Mouse (Mus musculus) adrenal gland, postnatal 4 days (tissue): ENCODE data around the gene Hspbp1. TPM values are rescaled to one million over a fixed set of nuclear protein-coding genes. Genes with fewer than 3 reads are reported as not detected.

Source experiments
- DNase-seq, 2 experiments: peaks; one replicate each; pipeline ENCODE4 v3.0.0; 2021 to 2022; ENCODE audit warnings: low spot score in 2 of 2, mixed read lengths in 2 of 2
- total RNA-seq, 2 experiments: library from RNA; stranded (reverse); gene quantifications; 2 replicates each; pipeline ENCODE4 v1.2.3; 2021

The Hspbp1 gene
- total RNA-seq, 2 experiments from 2014 or later: 41.3 to 43.6 TPM

- DNase-seq: no peak
Measured at GRCm38 (mm10) chr7:4641155-4641554, 43.7 kb downstream of the Hspbp1 start.

DNA sequence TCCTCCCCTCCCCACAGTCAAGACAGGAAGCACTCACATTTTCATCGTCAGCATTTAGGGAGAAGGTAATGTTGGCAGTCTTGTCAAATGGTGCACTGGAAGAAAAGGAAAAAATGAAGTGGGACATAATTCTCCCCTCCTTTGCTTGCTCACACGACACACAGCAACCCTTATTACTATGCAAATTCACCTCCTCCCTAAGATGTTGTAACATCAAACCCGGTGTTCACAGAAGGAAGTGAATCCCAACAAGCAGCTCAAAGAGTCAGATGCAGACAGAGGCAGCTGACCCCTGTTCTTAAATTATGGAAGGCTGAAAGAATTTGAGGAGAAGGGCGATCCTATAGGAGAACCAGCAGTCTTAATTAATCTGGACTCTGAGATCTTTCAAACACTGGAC is 48.7 kb downstream of the Hspbp1 start:
- DNase-seq: no peak

DNA sequence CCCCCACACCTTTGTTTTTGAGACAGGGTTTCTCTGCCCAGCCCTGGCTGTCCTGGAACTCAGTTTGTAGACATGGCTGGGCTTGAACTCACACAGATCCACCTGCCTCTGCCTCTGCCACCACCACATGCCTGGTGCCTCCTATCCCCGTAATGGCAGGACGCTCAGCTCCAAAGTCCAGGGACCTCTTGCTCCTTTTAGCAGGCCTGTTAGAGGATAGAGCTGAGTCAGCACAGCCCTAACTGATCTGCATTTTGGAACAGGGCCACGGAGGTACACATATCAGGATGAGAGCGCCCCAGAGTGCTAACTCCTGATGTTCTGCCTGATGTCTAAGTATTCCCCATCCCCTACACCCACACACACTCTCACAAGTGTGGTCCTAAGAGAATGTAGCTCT is 53.8 kb downstream of the Hspbp1 start, which contains the start of gene Tmem86b:
Gene Tmem86b, minus strand, starts transcription at position 392 of the 400 bp plus-strand sequence.
- DNase-seq: no peak

GRCm38 (mm10) chr7:4630198-4630597 is 54.7 kb downstream of the Hspbp1 start:
- no peak for DNase-seq

DNA sequence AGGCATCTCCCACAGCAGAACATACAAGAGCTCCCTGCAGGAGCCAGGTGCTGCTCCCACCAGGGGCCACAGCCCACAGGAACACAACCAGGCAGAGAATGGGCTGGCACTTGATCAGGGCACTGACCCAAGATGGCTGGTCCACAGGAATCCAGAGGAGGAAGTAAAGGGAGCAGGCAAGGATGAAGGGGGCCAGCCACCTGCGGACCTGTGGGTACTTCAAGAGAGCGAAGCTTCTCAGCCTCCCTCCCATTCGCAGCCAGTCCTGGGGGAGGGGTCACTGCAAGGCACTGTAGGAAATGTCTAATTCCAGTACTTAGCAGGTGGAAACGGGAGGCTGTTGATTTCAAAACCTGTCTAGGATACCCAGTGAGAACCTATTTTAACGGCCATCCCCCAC is 55.3 kb downstream of the Hspbp1 start:
- no peak for DNase-seq

DNA sequence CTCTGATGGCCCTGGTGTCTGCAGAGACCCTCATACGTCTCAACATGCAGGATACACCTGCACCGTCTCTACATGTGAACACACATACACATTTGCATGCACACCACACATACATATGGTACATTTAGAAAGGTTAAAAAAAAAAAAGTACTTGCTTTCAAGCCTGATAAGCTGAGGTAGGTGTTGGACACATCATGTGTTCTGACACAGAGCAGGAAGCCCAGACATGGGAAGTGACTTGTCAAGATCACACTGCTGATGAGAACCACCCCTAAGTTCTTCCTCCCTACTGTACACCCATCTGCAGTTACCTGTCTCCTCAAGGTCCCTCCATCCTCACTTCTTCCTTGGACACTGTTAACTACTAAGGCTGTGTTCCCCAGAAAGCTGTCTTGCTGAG is 58.9 kb downstream of the Hspbp1 start:
- no peak for DNase-seq

DNA sequence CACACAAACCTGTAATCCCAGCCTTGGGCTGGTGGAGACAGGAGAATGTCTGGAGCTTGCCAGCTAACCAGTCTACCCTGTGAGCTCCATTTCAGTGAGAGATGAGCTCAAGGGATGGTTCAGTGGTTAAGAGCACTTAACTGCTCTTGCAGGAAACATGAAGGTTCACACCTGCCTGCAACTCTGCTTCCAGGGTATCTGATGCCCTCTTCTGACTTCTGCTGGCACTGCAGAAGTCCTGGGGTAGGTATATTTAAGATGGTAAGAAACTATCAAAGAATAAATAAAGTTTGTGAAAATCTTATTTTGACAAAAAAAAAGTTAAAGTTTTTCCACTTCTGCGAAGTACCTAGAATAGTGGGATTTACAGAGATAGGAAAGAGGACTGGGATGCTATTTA is 60.5 kb downstream of the Hspbp1 start:
- DNase-seq: no peak

DNA sequence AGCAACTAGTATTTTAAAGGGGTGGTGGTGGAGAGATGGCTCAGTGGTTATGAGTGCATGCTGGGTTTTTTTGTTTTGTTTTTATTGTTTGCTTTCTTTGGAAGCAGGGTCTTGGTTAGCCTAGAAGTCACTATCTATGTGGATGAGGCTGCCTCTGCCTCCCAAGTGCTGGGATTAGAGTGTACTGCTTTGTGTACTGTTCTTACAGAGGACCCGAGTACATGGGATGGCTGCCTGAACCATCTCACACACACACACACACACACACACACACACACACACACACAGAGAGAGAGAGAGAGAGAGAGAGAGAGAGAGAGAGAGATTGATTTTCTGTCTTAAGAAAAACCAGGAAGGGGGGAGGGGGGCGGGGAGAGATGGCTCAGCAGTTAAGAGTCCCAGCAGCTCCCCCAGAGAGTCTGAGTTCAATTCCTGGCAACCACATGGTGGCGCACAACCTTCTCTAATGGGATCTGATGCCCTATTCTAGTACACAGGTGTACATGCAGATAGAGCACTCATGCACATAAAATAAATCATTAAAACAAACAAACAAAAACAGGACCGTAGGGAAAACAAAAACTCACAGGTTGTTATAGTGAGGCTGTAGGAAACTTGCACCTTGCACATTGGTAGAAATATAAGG is 61.2 kb downstream of the Hspbp1 start:
- no peak for DNase-seq

- DNase-seq: peak in 1 of 2 experiments; percentile 17
Measured at GRCm38 (mm10) chr7:4619979-4620378, 64.9 kb downstream of the Hspbp1 start.

DNA sequence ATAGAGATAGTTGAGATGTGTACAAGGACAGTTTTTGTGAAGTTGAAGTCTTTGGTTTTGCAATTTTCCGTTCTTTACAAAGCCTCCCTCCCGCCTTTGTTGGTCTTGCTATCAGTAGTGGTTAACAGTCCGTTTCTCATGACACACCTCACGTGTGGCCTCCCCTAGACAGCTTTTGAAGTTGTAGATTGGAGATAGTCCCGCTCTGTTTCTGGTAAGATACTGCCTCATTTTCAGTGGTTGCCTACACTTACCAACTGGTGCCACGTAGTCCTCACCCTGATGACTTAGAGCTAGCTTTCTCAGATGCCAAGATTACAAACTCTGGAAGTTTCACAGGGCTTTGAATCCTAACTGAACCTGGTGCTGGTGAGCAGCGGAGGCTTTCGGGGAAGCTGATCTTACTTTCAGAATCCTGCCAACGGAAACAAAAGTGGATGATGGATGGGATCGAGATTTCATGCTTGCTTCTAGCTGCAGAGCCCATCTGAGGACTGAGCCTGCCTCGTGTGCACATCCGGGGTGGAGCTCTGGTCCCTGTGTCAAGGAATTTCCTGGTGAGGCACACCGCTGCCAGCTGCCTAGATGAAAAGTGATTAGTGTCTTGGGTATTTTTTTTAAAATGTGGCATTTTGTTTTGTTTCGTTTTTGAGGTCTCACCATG is 71.0 kb downstream of the Hspbp1 start:
- DNase-seq: no peak

GRCm38 (mm10) chr7:4612956-4613355 is 71.9 kb downstream of the Hspbp1 start:
- DNase-seq: no peak

- DNase-seq: no peak
Measured at GRCm38 (mm10) chr7:4612386-4612785, 72.5 kb downstream of the Hspbp1 start.

GRCm38 (mm10) chr7:4611921-4612341 is 72.9 kb downstream of the Hspbp1 start:
- no peak for DNase-seq

DNA sequence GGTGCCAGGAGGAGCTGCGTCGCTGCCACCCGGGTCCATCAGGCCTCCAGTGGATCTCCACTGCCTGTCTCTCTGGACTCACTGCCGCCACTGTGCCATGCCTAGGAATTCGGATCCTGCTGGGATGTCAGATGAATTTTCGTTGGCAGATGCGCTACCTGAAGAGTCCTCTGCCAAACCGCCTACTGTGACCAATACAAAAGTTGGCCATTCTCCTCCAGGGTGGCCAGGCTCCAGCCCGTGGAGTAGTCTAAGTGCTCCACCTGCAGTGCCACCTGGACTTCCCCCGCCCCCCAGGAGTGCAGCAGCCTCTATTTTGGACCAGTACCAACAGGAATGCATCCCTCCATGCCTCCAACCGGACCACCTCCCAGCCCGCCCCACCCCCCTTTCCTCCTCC is 73.4 kb downstream of the Hspbp1 start:
- DNase-seq: no peak

Other genes with a start within 250 kb of the Hspbp1 start
- 10 to 100 TPM; 31.7 to 34.3 TPM for gene Rdh13, start 239.4 kb downstream of the Hspbp1 start, total RNA-seq
- 1 to 10 TPM; 7.8 to 9.3 TPM for gene Eps8l1, start 224.4 kb downstream of the Hspbp1 start, total RNA-seq
- 100 to 1,000 TPM; 106 to 112 TPM for gene Ppp1r12c, start 183.4 kb downstream of the Hspbp1 start, total RNA-seq
- 10 to 100 TPM in 1 of 2 experiments, 1 to 10 TPM in 1; 8.1 to 21.0 TPM for gene Tnnt1, start 168.7 kb downstream of the Hspbp1 start, total RNA-seq
- gene Tnni3, start 160.8 kb downstream of the Hspbp1 start, total RNA-seq: 1 to 10 TPM; 1.0 to 1.7 TPM
- 1 to 10 TPM in 1 of 2 experiments, under 1 TPM in 1; 0.95 to 1.1 TPM for gene Dnaaf3, start 152.6 kb downstream of the Hspbp1 start, total RNA-seq
- gene Syt5, start 137.5 kb downstream of the Hspbp1 start, total RNA-seq: 10 to 100 TPM; 16.8 to 18.2 TPM
- gene Ptprh, start 81.0 kb downstream of the Hspbp1 start, total RNA-seq: under 1 TPM in 1 of 2 experiments, not detected in 1; 0.23 TPM
- gene Tmem86b, start 53.6 kb downstream of the Hspbp1 start, total RNA-seq: 10 to 100 TPM; 12.8 to 16.6 TPM
- gene Ppp6r1, start 26.0 kb downstream of the Hspbp1 start, total RNA-seq: 100 to 1,000 TPM in 1 of 2 experiments, 10 to 100 TPM in 1; 98.4 to 103 TPM
- 10 to 100 TPM; 14.4 to 17.0 TPM for gene Brsk1, start 5.5 kb upstream of the Hspbp1 start, total RNA-seq
- under 1 TPM; 0.11 to 0.25 TPM for gene Tmem150b, start 40.2 kb upstream of the Hspbp1 start, total RNA-seq
- 10 to 100 TPM; 89.8 to 94.8 TPM for gene Kmt5c, start 55.0 kb upstream of the Hspbp1 start, total RNA-seq
- 10 to 100 TPM; 36.6 to 40.4 TPM for gene Cox6b2, start 68.0 kb upstream of the Hspbp1 start, total RNA-seq
- not detected for gene Fam71e2, start 86.2 kb upstream of the Hspbp1 start, total RNA-seq
- under 1 TPM; 0.14 to 0.31 TPM for gene Il11, start 97.8 kb upstream of the Hspbp1 start, total RNA-seq
- not detected for gene Tmem190, start 97.9 kb upstream of the Hspbp1 start, total RNA-seq
- 1 to 10 TPM; 7.1 to 9.0 TPM for gene Tmem238, start 104.6 kb upstream of the Hspbp1 start, total RNA-seq
- 1,000 to 10,000 TPM; 1,263 to 1,302 TPM for gene Rpl28, start 107.8 kb upstream of the Hspbp1 start, total RNA-seq
- 100 to 1,000 TPM; 140 to 156 TPM for gene Ube2s, start 127.5 kb upstream of the Hspbp1 start, total RNA-seq
- gene Shisa7, start 159.6 kb upstream of the Hspbp1 start, total RNA-seq: 1 to 10 TPM; 4.4 to 6.1 TPM
- 10 to 100 TPM; 11.6 to 16.4 TPM for gene Isoc2b, start 185.2 kb upstream of the Hspbp1 start, total RNA-seq
- 10 to 100 TPM; 22.6 to 22.8 TPM for gene Isoc2a, start 192.1 kb upstream of the Hspbp1 start, total RNA-seq
- gene Gm36210, start 221.4 kb upstream of the Hspbp1 start, total RNA-seq: under 1 TPM in 1 of 2 experiments, not detected in 1; 0.39 TPM
- 10 to 100 TPM; 24.4 to 26.9 TPM for gene Zfp628, start 230.1 kb upstream of the Hspbp1 start, total RNA-seq
- gene Nat14, start 237.0 kb upstream of the Hspbp1 start, total RNA-seq: 10 to 100 TPM in 1 of 2 experiments, 1 to 10 TPM in 1; 9.9 to 10.1 TPM
- gene Ssc5d, start 240.7 kb upstream of the Hspbp1 start, total RNA-seq: 10 to 100 TPM; 11.8 to 12.1 TPM